Mouse (Mus musculus) cortical plate, adult 2 months (tissue): Measurements from ENCODE around the gene Cspg5.

ENCODE experiments used
- CTCF ChIP-seq: fragments of 200-500 bp; IDR thresholded peaks from 2 replicates; pipeline ENCODE4 v1.5.1; 2011; ENCODE audit warnings: mild to moderate bottlenecking, control low read depth, low read length; ENCODE audit not compliant: insufficient read depth; ENCODE audit errors: extremely low read depth
- POLR2A ChIP-seq: fragments of 200-500 bp; IDR thresholded peaks from 2 replicates; pipeline ENCODE4 v1.6.1; 2011; ENCODE audit warnings: mild to moderate bottlenecking, low read length, control low read depth; ENCODE audit not compliant: insufficient read depth; ENCODE audit errors: extremely low read depth

GRCm38 (mm10) chr9:110294786-110295185 lies 51.2 kb downstream of the Cspg5 start:
- no peak for TF ChIP-seq POLR2A
- no peak for TF ChIP-seq CTCF
